Mouse (Mus musculus): Measurements from ENCODE around the gene Aprt. TPM values are rescaled to one million over a fixed set of nuclear protein-coding genes. Genes with fewer than 3 reads are reported as not detected.

The Aprt gene
- total RNA-seq, 2 experiments from 2014 or later, result 40.5 to 44.8 TPM

DNA sequence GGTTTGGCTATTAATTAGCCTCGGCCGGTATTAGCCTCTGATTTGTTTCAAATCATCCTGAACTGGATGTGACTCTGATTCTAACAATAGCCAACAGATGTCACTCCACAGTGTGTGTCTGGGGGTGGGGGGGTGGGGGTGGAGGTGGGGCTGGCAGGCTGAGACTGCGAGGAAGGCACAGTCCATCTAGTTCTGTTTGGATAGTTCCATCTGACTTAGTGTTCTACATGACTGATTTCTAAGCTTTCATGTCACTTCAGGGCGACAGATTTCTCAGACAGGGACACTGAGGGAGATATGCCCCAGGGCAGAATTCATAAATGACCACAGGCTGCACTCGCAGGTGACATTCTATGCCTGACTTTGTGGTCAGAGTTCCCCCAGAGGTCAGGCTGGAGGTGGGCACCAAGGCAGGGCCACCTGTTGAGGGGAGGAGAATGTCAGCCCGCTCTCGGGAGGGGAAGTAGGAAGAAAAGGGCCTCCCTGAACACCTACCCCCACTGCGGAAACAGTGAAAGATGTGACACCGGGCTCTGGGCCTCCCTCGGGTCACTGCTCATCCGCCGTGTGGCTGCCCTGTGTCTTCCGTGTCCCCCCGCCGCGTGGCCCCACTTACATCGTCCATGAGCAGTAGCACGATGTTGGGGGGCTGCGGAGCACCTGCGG is 34.0 kb upstream of the Aprt start:
- H3K4me3 ChIP-seq, result peak overlapping the region; percentile 86
- no peak for TF ChIP-seq CTCF (IDR thresholded peaks at IDR 0.05)
- DNase-seq, result no peak
- intact Hi-C loops (cut with DNase I), result no loop called here
- peak overlapping the region; percentile 94 for H3K27ac ChIP-seq

- DNase-seq, result no peak
- TF ChIP-seq CTCF (IDR thresholded peaks at IDR 0.05), result no peak
- H3K4me3 ChIP-seq, result no peak overlapping the region
- H3K27ac ChIP-seq, result no peak overlapping the region
- intact Hi-C loops (cut with DNase I), result no loop called here
Observed at GRCm38 (mm10) chr8:122610209-122610608, 33.5 kb upstream of the Aprt start.

DNA sequence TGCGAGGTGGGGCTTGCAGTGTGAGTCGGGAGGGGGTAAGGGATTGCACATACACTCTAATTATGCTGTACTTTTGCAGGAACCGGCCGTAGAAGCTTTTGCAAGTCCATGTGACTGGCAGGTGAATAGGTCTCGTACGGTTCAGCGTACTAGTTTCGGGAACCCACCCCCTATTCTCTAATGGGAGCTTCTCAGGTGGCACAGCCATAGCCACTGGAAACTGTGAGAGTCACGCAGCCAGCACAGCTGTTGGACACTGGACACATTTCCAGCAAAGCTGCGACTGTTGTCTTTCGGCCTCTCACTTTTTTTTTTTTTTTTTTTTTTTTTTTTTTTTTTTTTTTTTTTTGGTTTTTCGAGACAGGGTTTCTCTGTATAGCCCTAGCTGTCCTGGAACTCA is 30.1 kb upstream of the Aprt start:
- no peak for TF ChIP-seq CTCF (IDR thresholded peaks at IDR 0.05)
- intact Hi-C loops (cut with DNase I), result no loop called here
- Histone ChIP-seq H3K4me3 (no peak overlapping the region), H3K27ac (no peak overlapping the region)
- DNase-seq, result no peak

- TF ChIP-seq CTCF (IDR thresholded peaks at IDR 0.05), result no peak
- Histone ChIP-seq H3K27ac (no peak overlapping the region), H3K4me3 (no peak overlapping the region)
- no peak for DNase-seq
- intact Hi-C loops (cut with DNase I), result no loop called here
Observed at GRCm38 (mm10) chr8:122605367-122605766, 28.7 kb upstream of the Aprt start.

DNA sequence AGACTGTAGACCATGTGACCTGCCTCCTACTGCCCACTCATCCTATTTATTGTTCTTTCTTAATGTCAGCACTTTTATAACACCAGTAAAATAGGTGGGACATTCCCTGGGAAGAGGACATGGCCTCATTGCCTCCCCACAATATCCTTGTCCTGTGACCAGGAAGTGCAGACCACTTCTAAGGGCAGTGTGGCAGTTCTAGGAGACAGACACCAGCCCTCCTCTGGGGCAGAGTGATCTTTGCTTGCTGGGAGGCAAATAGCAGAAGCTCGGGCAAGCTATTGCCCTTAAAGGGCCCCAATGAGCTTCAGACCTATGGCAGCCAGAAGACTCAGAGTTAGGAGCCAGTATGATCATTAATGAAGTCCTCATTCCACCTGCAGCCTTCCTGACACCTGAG is 27.9 kb upstream of the Aprt start:
- Histone ChIP-seq H3K4me3 (no peak overlapping the region), H3K27ac (no peak overlapping the region)
- intact Hi-C loops (cut with DNase I), result no loop called here

DNA sequence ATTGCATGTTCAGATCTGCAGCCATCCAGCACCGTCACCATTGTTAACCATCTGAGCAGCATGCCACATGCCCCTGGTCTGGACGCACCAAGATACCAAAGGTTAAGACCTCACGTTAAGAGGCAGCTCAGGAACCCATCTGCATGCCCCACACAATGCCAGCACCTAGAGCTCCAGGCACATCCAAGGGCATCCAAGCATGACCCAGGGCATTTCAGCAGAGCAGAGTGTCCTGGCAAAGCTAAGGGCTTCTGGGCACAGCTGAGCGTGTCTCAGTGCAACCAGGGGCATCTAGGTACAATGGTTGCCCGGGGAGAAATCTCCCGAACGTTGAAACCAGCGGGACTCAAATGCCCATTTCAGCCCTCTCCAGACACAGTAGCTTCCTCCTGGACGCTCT is 24.0 kb upstream of the Aprt start:
- intact Hi-C loops (cut with DNase I), result no loop called here
- TF ChIP-seq CTCF (IDR thresholded peaks at IDR 0.05), result no peak
- H3K27ac ChIP-seq, result no peak overlapping the region
- no peak for DNase-seq
- H3K4me3 ChIP-seq, result no peak overlapping the region

More for the DNA sequence above, 27.9 kb upstream of the Aprt start:
- DNase-seq, result no peak
- no peak for TF ChIP-seq CTCF (IDR thresholded peaks at IDR 0.05)

DNA sequence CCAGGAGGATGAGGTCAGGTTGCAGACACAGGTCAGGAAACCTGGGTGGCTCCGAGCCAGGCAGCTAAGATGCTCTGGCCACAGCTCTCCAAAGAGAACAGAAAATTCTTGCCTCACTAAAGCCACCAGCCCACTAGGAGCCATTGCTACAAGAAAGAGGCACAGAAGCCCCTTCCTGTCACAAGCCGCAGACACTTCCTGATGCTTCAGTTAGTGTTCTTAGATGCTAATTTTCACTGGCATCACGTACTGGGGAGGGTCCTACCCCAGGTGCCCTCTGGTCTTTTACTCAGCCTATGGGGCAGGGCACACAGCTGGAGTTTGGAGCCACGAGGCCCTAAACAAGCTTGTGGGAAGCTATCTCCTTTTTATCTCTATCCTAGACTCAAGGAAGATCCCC is 19.3 kb upstream of the Aprt start:
- no peak for TF ChIP-seq CTCF (IDR thresholded peaks at IDR 0.05)
- Histone ChIP-seq H3K27ac (no peak overlapping the region), H3K4me3 (no peak overlapping the region)
- intact Hi-C loops (cut with DNase I), result loop anchor here (10.0 kb wide), 1 partner anchor 479 kb away; no protein-coding TSS in a partner anchor
- no peak for DNase-seq

GRCm38 (mm10) chr8:122593783-122594507 is 17.2 kb upstream of the Aprt start:
- no peak for TF ChIP-seq CTCF (IDR thresholded peaks at IDR 0.05)
- H3K4me3 ChIP-seq, result no peak overlapping the region
- H3K27ac ChIP-seq, result no peak overlapping the region
- intact Hi-C loops (cut with DNase I), result loop anchor here (10.0 kb wide), 1 partner anchor 481 kb away; no protein-coding TSS in a partner anchor
- DNase-seq, result no peak

DNA sequence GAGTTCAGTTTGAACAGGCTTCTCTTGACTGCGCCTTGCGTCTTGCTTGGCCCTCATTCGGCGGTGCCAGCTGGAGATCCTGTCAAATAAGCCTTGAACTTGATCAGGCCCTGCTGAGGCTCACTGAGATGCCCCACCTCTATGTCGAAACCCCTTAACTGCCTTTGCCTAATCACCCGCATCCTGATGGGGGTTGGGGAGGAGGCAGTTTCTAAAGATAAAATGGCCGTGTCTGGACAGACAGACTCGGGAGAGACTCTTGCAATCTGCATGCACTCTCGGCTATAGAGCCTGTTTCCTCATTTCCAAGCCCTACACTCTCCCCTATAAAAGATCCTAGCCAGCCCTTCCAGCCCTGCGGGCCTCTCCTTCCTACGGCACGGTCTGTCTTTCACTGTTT is 16.5 kb upstream of the Aprt start:
- Histone ChIP-seq H3K4me3 (no peak overlapping the region), H3K27ac (no peak overlapping the region)
- no peak for TF ChIP-seq CTCF (IDR thresholded peaks at IDR 0.05)
- no peak for DNase-seq
- intact Hi-C loops (cut with DNase I), result loop anchor here (10.0 kb wide), 1 partner anchor 482 kb away; no protein-coding TSS in a partner anchor

DNA sequence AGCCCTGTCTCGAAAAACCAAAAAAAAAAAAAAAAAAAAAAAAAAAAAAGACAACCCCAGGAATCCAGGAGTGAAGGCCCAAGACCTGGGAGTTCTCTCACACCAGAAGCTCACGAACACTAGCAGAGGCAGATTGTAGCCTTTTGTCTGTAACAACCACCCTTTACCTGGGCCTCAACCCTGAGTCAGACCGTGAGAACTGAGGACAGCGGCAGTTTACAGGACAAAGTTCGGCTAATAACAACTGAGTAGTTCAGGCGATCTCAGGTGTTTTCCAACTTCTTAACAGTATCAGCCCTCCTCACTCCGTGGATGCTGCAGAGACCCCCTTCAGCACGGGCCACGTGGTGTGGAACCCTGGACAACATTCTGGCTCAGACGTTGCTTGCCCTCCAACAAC is 10.0 kb upstream of the Aprt start:
- no peak for DNase-seq
- Histone ChIP-seq H3K27ac (no peak overlapping the region), H3K4me3 (no peak overlapping the region)
- no peak for TF ChIP-seq CTCF (IDR thresholded peaks at IDR 0.05)
- intact Hi-C loops (cut with DNase I), result no loop called here

- DNase-seq, result no peak
- Histone ChIP-seq H3K27ac (no peak overlapping the region), H3K4me3 (no peak overlapping the region)
- intact Hi-C loops (cut with DNase I), result no loop called here
- no peak for TF ChIP-seq CTCF (IDR thresholded peaks at IDR 0.05)
Observed at GRCm38 (mm10) chr8:122586171-122586570, 9.5 kb upstream of the Aprt start.

DNA sequence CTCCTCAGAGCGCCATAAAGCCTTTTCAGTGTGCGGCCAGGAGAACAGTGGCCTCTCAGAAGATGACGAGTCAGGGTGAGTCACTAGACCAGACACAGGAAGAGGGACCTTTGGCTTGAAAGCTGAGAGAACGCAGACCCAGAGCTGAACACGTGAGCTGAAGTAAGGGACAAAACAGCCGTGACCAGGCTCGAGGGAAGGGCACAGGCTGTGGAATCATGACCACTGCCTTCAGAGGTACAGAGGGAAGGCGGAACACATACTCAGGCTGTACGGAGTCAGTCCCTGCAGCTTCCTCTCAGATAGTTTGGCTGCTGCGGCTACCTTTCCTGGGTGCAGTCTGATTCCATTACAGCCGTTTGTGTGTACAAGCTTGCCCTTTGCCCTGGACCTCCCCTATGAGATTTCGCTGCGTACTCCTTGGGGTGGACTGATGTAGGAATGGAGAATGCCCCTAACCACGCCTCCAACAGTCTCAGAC is 8.7 kb upstream of the Aprt start:
- TF ChIP-seq CTCF (IDR thresholded peaks at IDR 0.05), result no peak
- DNase-seq, result no peak
- intact Hi-C loops (cut with DNase I), result no loop called here
- Histone ChIP-seq H3K4me3 (no peak overlapping the region), H3K27ac (no peak overlapping the region)

GRCm38 (mm10) chr8:122584981-122585380 is 8.3 kb upstream of the Aprt start:
- intact Hi-C loops (cut with DNase I), result no loop called here
- no peak for DNase-seq
- Histone ChIP-seq H3K4me3 (no peak overlapping the region), H3K27ac (no peak overlapping the region)
- TF ChIP-seq CTCF (IDR thresholded peaks at IDR 0.05), result no peak

All from gastrocnemius, adult 2 months (tissue).